Mouse (Mus musculus) CD4-positive, CD25-positive, alpha-beta regulatory T cell, adult 2 months (primary cell): ENCODE measurements around the gene Eno2.

Experiments used
- DNase-seq: peaks from one replicate; pipeline ENCODE4 v3.0.0-alpha.2; 2012; ENCODE audit warnings: low read depth, low spot score

Eno2 gene

DNA sequence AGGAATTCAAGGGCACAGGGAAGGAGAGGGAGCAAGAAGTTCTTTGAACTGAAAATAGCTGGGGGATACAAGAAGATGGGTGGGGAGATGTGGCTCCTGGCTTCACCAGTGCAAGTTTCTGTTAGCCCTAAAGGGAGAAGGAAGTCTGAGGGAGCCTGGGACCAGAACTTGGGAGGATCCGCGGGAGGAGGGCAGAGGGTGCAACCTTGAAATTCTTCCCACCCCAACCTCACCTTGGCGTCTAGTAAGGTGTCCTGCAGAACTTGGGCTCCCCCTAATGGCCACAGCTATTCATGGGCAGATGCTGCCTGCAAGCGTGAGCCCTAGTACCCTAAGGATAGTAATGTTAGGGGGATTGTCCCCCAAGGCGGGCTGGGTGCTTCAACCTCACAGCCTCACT, 10.2 kb downstream of the Eno2 start:
- peak; percentile 94 for DNase-seq

DNA sequence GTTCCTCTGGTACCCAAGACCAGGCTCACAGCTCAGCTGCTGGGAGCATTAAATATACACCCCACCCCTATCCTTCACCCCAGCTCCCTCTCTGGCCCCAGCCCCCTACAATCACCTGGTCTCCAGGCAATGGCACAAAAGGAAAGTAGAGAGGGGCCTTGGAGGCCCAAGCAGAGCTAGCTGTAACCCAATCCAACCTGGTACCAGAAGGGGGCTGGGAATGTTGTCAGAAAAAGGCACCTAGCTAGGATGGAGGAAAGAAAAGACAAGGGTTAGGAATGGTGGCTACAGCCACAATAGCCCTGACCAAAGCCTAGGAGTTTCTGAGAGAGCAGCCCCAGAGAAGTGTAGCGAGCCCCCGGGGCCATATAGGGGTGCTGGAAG, 10.6 kb downstream of the Eno2 start:
- DNase-seq: no peak

DNA sequence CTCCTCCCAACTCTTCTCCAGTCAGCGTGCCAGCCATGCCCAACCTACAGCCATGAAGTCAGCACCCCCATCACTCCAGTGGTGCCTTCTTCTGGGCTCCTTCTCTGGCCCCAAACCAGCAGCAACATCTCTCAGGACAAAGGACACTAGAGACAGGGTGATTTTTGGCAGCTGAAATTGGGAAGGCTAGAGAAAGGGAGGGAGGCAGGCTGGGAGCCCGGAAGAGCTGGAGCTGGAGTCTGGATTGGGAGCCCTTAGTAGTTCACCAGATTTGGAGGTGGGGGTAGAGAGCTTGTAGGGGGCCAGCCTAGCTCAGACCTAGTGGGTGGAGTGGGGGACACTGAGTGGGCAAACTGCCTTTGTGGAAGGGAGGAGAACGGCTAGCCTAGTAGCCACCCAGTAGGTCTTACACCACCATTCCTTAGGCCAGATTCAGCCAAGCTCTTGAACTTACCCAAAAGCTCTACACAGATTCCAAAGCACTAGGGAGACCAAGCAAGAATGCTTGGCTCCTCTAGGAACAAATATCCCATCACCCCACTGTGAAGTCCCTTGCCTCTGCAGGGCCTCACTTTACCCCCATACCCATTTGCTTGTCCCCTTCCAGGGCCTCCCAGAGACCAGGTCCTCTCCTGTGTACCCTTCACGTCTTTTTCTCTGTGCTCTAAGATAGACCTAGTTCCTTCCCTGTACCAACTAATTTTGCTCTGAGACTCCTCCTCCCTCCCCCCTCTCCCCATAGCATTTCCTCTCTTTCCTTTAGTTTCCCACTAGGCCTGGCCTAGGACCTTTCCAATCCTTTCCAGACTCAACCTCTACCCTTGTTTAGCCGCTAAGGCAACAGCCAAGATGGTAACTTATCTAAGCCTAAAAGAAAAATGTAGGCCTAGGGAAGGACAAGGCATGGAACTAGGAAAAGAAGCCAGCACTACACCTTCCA, 11.3 kb downstream of the Eno2 start:
- no peak for DNase-seq

DNA sequence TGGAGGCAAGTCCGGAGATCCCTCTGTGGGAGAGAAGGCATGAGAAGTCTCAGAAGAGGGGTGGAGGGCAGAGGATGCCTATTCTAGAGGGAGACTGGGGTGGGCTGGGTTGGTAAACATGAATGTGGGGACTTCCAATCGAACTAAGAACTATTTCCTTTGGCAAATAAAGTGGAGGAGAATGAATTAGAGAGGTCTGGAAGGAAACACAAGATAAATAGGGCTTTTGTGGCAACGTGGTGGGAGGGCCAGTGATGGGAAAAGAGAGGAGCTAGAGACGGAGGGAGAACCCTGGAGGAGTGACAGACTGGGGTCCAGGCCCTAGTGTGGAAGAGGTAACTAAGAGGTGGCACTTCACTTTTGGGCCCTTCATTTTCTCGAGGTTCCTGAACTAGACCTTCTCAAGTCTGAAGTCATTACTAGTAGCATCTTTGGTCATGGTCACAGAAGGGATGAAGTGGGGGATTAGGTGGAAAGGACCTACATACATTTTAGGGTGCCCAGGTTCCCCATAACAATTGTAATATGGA, 12.1 kb downstream of the Eno2 start:
- DNase-seq: no peak

DNA sequence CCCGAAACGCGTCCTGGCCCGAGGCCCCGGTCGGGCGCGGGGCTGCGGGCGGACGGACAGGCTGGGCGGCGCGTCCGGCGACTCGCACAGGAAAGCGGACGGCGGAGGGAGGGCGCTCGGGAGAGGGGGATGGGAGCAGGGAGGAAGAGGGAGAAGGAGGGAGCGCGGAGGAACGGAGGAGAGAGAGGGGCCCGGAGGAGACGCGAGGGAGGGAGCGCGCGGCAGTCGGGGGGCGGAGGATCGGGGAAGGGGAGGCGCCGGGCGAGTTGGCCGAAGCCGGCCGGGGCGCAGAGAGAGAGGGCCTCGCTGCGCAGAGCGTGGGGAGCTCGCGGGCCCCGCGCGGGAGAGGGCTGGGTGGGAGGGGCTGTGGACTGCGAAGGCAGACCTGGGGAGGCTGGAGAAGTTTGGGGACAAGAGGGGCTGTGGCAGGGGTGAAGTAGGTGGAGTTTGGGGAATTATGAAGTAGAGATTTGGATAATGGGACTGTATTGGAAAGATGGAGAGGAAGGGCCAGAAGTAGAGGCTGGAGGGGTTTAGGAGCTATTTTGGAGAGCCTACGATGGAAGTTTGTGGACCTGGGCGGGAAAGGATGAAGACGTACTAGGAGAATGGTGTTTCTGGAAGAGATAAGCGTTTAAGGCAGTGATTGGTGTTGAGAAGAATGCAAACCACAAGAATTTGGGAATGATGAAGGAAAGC, 12.7 kb downstream of the Eno2 start:
- DNase-seq: peak; percentile 60

DNA sequence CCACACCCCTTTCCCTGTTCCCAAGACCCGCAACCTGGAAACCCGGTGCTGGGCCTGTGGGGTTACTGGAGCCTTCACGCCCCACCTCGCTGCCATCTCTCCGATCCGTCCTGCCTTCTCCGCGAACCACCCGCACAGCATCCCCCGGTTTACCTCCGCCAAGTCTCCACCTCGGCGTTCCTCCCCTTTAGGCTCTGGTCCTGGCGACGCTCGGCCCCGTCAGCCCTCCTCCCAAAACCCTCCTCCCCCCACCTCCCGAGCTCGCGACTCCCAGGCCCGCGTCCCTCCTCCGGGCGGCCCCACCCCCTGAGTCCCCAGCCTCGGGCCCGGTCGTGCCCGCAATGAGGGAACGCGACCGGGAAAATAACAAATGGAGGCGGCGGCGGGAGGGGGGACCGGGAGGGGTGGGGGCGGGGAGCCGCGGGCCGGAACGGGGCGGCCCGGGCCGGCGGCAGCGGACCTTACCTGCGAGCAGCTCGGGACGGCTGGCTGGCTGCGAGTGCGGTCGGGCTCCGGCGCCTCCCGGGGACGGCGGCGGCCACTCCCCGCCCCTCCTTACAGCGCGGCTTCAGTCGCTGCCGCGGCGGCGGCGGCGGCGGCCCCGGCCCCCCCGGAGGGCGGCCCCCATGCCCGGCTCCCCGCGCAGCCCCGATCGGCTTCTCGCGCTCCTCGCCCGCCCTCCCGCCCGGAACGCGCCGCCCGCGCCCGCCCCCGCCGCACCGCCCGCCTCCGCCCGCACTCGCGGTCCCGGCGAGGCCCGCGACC, 13.5 kb downstream of the Eno2 start, which contains the start of the genes Gm45234 and Atn1:
TSS of gene Gm45234 (minus strand) at position 191 of the 765 bp plus-strand sequence.
TSS of gene Atn1 (minus strand) at position 694 of the 765 bp plus-strand sequence.
- DNase-seq: peak; percentile 68

DNA sequence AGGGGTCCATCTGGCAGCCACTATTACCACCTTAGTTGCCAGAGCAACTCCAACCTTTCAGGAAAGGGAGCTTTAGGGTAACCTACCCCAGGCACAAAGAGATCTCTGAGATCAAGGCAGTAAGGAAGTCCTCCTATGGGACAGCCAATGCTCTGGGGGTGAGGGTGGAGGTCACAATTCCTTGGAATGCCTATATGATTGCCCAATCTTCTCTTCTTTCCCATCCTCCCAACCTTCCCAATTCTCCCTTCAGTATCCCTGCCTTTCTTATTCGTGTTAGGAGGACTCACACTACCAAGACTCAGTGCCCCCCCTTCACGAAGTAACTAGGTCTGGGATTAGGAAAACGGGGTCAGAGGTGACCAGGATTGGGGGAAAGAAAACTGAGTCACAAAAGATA, 14.2 kb downstream of the Eno2 start:
- no peak for DNase-seq

DNA sequence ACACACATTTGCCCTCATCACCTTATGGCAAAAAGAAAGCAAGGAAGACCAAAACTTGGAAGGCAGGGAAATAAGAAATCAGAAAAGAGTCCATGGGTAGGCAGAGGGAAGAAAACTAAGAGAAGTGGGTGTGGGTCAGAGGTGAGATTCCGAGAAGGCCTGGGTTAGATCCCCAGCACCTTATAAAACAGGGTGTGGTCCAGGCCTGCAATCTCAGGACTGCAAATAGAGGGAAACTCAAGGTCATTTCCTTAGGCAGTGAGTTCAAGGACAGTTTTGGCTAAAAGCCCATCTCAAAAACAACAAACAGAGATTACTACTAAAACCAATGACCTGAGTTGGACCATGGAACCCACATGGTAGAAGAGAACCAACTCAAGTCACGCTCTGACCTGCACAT, 15.6 kb downstream of the Eno2 start:
- DNase-seq: no peak

DNA sequence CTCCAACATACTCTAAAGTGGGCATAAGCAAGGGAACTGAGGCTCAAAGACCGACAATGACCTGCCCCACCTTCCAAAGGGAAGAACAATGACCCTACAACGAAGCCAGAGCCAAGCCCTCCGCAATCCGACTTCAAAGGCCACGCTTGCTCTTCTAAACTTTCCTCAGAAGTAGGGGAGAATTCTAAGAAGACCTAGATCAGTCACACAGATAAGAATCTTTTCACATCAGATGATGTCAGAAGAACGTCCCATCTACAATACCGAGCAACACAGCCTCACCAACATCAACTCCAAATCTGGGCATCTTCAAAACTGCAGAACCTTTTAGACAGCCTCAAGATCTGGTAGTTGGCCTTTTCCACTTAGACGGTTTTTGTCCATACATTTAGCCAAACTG, 19.1 kb downstream of the Eno2 start:
- peak; percentile 80 for DNase-seq

DNA sequence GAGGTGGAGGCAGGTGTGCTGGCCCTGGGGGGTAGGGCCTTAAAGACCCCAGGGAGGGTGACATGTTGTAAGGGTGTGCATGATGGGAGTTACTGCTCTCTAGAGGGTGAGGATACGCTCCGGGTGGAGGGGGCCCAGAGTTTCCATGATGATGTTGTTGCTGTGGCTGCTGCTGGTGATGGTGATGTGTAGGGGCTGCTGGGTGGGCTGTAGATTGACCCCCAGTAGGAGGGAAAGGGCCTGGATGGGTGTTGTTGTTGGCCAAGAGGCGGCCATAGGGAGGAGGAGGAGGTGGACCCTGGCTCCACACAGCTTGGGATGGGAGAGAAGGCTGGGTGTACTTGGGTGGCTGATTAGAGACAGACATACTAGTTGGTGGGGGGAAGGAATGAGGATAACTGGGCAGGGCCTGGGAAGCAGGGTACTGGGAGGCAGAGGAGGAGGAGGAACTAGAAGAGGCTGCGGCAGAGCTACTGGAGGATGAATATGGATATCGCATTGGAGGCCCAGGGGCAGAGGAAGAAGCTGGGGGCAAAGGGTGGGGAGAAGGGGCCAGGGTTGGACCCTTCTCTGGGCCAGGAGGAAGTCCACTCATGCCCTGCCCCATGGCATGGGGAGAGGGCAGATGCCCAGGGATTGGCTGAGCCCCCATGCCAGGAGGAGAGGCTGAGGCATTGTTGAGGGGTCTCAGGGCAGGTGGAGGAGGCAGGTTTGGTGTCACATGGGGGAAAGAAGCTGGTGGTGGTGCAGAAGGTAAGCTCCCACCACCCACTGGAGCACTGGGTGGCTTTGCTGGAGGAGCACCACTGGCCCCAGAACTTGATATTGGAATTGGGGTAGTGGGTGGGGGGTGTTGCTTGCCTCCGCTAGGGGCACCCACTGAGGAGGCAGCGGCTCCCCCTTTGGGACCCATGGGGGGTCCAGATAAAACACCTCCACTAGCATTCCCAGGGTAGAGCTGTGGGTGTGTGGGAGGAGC, 22.5 kb downstream of the Eno2 start:
- no peak for DNase-seq

DNA sequence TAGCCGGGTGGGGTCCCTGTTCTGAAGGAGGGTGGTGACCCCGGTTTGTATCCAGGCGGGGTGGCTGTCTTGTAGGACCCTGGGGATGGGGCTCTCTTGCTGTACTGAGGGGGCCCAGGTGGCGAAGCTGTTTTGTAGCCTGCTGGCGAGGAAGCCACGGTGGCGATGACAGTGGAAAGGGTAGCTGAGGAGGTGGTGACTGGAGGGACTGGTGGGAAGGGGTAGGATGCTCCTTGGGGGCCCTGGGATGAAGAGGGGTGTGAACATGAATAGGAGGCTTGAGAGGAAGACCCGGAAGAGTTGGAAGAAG, 23.2 kb downstream of the Eno2 start:
- no peak for DNase-seq

DNA sequence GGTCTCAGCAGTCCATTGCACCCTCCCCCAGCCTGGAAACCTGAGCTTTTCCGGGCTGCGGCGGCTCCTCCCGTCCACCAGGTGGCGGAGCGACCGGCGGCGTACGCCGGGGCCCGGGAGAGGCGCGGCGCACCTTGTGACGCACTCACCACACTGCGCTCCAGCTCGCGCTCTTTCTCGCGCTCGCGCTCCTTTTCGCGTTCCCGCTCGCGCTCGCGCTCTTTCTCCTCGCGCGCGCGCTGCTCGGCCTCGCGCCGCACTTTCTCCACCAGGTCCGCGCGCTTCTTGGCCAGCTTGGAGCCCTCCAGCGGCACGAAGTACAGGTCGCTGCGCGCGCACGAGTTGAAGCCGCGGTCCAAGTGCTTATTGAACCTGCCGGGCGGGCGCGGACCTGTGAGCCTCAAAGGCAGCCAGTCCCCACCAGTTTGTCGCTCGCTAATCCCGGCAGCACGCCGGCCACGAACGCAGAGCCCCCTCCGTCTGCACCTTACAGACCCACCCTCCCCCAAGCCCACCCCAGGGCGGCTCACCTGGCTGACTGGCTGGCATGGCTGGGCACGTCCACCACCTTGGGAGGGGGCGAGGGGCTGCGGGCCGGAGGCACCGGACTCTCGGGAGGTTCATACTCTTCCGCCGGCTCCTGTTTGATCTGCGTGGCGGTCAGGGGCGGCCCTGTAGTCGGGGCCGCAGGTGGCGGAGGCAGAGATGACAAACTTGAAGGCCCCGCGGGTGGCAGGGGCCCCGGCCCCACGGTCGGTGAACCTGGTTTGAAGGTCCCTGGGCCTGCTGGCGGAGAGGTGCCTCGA, 23.8 kb downstream of the Eno2 start:
- peak; percentile 96 for DNase-seq

DNA sequence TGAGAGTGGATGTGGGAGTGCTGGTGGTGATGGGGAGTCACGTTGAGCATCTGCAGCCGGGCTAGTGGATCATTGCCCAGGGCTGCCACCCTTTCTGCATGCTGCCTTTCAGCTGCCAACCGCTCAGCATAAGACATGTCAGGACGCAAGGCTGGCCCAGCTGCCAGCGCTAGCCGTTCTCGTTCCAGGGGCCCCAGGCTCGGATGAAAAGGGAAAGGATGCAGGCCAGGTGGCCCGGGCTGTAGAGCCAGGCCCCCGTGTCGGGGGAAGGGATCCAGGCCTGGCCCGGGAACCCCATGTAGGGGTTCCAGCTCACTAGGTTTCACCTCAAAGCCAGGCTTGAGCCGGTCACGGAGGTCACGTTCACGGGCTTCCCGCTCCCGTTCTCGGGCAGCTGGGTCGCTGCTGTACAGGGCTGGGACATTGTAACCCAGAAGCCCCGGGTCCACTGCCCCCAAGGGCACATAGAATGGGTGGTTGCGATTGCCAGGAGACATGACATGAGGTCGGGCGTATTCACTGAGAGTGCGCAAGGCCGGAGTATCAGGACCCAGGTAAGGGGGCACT, 24.6 kb downstream of the Eno2 start:
- DNase-seq: no peak

DNA sequence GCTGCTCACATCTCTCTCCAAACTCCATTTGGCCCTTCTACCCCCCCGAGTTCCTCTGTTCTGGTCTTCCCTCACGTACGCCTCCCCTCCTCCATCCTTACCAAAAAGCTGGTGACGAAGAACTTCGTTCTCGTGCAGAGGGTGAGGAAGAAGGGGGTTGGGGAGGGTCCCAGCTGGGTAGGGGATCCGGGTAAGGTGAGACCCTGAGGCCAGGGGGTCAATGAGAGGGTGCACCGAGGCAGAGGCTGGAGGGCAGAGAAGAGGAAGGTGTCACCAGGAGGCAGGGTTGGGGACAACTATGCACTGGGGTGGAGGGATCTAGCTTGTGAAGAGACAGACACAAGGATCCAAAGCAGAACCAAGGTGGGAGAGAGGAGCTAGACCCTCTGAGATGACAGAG, 25.8 kb downstream of the Eno2 start:
- DNase-seq: no peak

DNA sequence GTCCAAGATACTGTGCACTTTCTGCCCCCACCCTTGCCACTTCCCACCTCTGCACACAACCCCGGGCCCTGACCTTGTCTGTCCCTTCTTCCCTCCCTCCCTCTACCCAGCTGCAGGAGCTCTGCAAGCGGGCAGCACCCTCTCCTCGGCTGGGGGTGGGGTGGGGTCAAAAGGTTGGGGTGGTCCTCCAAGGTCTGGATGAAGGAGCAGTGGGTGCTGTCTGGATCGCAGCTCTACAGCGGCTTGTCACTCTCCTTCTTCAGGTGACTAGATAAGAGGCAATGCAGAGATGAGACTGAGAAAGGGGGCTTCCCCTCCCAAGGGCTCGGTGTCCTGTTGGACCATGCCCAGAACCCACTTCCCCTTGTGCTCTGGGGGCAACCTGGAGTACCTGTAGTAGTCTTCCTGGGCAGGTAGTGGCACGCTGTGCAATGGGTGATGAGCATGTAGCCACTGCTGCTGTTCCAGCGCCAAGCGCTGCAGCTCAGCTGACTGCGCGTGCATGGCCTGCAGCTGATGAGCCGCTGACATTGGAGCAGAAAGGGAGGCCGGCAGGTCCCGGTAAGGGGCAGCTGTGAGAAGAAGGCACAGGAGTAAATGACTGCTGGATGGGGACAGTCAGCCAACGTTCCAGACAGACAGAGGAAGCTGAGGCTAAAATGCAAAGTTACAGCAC, 26.5 kb downstream of the Eno2 start:
- DNase-seq: no peak

DNA sequence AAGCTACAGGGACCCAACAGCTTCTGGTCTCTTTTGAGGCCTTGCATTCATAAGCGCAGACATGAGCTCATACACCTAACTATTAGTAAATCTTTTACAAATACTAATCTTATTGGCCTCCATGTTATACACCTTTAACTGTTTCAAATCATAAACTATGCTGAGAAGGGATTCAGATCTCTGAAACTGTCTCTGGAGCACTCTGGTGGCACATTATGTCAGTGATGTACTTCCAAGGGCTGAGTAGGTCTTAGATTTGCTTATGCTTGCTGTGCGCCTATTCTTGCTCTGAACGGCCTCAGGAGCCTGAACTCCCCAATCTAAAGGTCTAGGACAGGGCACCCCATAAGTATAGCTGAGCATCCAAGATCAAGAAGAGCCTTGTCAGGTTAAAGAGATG, 27.6 kb downstream of the Eno2 start:
- DNase-seq: no peak

DNA sequence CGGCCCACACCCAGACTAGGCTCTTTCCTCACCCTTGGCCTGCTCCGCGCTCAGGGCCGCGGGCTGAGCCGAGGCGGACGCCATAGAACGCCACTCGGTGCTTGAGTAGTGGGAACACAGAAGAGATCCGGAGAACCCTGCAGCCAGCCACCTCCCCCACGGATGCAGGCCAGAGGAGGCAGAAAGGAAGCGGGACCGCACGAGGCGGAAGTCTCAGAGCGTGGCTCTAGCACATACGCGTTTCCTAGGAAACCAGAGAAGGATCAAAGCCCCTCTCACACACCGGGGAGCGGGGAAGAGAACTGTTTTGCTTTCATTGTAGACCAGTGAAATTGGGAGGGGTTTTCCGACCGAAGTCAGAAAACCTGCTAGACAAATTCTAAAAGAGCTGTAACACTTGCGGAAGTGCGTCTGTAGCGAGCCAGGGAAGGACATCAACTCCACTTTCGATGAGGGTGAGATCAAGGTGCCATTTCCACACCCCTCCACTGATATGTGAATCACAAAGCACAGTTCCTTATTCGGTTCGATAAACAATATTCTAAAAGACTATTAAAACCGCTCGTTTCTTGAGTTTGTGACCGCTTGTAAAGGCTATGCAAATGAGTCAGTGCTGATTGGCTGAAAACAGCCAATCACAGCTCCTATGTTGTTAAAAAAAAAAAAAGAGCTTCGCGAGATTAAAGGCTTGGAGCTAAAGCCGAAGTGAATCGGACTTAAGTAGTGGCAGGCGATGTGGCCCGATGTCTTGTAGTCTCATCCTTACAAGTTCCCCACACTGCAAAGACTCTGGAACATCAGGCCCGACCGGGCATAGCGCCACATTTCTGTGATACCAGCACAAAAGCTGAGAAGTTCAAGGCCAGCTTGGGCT, 28.3 kb downstream of the Eno2 start, which contains the start of gene Grcc10:
TSS of gene Grcc10 (minus strand) at position 487 of the 874 bp plus-strand sequence.
- DNase-seq: peak; percentile 95
